Mouse (Mus musculus): ENCODE measurements around the gene Esrra. TPM values are rescaled to one million over a fixed set of nuclear protein-coding genes. Genes with fewer than 3 reads are reported as not detected.

The Esrra gene
- polyA plus RNA-seq (2015; fragmentation: Nextera tagmentation; extraction: Ambion mirVana), result 11.4 and 13.7 TPM in 2 replicates

DNA sequence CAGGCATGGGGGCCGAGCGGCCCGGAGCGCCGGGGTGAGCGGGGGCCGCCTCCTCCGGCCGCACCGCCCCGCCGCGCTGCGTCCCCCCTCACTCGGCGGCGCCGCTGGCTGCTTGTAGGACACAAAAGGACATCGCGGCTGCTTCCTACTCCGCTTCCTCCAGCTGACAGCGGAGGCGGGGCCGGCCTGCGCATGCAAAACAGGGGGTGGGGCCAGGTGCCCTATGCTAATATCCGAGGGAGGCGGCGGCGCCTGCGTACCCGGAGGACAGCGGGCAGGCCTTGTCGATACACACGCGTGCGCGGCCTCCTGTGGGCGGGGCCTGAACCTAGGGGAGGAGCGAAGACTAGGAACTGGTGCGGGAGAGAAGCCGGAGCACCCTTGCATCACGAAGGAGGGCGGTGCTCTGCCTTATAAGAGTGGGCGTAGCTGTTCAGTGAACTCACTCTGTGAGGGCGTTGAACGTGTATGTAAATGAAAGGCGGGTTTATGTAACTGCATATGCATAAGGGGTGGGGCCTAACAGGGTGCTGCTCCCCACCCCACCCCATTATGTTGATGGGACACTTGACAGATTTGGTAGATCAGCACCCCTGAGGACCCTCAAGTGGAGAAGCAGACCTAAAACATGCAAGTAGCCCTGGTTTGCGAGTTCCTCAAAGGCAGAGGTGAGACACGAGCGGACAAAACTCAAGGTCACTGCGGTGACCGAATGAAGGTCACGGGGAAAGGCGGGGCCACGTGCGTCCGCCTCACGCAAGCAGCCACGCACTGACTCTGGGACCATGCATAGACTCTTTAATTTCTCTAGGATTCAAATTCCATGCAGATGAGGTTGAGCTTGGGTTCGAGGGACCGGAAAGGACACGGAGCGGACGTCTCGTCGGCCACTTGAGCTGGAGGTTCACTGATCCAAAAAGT lies at the start of gene Esrra:
TSS of gene Esrra (minus strand) at position 167 of the 921 bp plus-strand sequence.
- DNase-seq (ENCODE audit: low spot score), result peak; percentile 100

DNA sequence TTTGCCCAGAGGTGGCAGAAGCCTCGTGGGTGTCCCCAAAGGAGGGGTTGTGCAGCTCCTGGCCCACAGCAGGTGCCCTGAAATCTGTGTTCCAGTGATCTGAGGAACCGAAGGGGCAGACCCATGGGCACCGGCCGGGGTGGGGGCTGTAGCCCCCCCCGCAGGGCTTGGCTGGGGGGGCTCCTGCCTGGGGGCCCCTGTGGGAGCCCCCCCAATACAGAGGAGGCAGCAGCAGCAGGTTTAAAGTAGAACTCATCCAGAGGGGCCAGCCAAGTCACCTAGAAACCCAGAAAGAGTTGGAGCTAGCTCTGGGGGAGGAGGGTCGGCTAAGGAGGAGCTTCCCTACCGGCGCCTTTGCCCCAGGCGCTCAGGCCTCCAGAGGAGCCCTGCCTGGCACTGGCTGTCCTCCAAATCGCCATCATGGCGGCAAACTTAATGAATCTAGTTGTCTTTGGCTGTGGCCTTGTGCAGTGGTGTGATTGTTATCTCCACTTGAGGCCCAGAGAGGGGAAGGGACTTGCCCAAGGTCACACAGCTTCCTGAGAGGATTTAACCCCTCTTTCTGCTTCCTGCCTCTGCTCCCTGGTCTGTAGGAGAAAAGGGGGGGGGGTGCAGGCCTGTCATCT lies 49.0 kb upstream of the Esrra start:
- DNase-seq (ENCODE audit: low spot score), result no peak

DNA sequence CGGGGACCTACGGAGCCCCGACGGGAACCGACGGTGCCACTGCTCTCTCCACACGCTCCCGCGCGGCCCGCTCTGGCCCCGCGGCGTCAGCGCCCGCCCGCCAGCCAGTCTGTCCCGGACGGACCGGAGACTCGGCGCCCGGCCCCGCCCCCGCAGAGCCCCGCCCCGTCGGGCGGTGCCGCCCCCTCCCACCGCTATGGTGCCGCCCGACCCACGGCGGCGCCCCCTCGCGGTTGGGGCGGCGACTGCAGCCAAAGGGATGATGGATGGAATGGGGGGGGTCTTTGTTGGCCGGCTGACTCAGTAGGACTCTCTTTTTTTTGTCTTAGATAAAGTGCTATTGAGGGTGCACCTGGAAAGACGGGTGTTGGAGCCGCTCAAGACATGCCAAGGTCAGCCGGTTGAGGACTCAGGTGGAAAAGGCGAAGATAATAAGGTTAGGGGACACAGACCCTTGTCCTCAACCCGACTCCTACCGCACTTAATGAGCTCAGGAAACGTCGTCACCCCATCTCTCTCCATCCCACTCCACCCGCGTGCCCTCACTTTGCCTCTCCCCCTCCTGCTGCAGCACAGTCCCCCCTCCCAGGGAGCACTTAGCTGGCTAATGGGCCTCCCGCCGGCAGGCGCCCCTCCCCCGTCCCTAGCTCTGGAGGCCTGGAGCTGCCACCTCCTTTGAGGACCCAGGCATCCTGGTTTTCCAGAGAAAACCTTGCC lies 48.2 kb upstream of the Esrra start:
- peak; percentile 77 for DNase-seq (ENCODE audit: low spot score)

DNA sequence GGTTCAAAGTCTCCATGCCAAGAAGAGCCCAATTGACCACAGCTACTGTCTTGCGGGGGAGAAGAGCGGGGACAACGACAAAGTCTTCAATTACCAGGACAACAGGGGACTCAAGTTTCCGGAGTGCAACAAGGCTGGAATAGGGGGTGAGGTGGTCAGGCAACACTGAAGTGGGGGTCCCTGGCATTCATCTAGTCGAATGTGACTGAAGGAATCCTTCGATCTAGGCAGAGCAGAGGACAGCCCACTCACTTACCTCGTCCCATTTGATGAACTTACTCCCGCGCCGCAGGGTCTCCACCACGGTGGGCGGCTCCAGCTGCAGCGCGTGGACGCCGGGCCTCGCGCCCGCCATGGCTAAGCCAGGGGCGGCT lies 47.7 kb upstream of the Esrra start:
- no peak for DNase-seq (ENCODE audit: low spot score)

DNA sequence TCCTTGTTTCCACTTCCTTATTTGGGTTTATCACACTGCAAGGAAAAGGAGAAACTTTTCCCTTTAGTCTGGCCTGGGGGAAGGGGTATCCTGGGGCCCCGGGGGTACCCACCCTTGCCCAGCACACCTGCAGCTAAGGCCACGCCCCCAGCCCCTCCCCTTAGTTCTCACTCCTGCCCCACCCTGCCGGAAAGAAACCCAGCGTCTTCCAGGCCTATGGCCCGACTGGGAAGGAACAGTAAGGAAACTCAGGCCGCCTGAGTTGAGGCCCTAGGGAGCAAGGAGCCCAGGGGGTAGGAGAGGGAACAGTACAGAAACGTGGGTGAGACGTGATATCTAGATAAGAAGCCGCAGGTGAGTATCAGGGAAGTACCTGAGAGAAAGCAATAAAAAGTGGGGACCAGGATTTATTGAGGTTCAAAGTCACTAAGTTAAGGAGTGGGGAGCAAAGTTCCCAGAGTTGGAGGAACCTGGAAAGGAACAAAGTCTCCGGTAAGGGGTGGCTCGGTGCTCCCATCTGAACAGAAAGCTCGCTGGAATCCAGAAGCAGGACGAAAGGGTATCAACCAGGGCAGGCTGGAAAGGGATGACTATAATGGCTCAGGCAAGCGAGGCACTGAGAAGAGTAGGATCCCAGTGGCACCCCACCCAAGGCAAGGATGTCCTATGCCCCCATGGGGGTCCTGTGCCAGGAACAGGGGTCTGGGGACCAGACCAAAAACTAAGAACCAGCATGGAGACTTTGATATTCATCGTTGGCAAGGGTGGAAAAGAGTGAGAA lies 47.1 kb upstream of the Esrra start:
- DNase-seq (ENCODE audit: low spot score), result peak; percentile 29

DNA sequence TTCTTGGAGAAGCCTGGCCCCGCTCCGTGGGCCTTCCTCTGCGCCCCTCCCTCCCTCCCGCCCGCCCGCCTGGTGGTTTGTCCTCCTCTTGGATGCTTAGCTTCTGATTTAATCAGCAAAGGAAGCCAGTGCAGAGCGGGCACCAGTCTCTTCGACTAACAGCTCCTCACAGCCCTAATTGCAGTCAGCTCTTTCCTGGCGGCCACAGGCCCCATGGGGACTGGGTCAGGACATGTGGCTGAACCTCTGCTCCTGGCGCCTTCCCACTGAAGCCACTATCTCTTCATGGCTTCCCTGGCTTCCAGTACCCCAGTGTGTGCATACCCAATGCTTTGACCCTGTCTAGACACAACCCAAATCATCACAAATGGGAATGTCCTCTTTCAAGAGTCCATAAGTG lies 34.8 kb upstream of the Esrra start:
- no peak for DNase-seq (ENCODE audit: low spot score)

DNA sequence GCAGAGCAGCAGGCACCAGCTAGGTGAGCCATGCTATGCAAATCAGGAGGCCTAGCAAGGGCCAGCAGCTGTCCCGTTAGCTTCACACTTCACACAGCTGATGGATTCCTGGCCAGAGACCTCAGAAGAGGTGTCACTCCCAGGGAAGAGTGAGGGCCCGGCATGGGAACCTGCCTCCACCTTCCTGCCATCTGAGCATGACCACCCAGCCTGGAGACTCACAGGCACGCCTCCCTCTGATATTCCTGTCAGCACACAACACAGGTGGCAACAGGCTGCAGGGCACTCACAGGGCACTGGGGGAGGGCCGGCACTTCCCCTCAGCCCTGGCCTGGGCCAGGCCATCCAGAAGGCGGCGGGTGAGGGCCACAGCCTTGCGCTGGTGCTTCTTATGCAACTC lies 33.8 kb upstream of the Esrra start:
- no peak for DNase-seq (ENCODE audit: low spot score)

DNA sequence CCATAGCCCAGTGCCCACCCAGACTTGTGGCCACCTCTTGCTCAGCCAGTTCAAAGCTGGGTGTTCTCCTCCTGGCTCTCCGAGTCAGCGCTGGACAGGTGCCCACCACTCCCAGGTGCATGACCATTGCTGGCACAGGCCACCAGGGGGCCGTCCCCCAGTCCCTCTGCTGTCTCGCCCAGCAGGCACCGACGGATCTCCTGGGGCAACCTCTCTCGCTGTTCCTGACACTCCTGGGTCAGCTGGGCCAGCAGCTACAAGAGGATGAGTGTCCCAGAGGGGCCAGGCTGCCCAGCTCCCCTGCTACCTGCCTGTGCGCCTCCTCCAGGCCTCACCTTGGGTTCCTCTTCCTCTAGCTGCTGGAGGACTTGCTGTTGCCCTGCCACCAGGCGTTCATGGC lies 32.4 kb upstream of the Esrra start:
- peak; percentile 15 for DNase-seq (ENCODE audit: low spot score)

DNA sequence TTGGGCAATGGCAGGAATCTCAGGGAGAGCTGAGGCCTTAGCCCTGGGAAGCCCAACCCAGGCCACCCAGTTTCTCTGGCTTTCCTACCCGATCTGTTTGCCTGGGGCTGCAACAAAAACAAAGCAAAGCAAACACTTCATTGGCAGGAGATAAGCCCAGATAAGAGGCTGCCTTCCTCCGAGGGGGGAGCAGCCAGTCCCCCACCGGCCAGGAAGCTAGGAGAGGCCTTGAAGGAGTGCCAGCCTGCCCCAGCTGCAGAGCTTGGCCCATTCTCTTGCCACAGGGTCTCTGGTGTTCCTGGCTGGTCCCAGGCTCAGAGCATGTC lies 31.1 kb upstream of the Esrra start:
- peak; percentile 42 for DNase-seq (ENCODE audit: low spot score)

DNA sequence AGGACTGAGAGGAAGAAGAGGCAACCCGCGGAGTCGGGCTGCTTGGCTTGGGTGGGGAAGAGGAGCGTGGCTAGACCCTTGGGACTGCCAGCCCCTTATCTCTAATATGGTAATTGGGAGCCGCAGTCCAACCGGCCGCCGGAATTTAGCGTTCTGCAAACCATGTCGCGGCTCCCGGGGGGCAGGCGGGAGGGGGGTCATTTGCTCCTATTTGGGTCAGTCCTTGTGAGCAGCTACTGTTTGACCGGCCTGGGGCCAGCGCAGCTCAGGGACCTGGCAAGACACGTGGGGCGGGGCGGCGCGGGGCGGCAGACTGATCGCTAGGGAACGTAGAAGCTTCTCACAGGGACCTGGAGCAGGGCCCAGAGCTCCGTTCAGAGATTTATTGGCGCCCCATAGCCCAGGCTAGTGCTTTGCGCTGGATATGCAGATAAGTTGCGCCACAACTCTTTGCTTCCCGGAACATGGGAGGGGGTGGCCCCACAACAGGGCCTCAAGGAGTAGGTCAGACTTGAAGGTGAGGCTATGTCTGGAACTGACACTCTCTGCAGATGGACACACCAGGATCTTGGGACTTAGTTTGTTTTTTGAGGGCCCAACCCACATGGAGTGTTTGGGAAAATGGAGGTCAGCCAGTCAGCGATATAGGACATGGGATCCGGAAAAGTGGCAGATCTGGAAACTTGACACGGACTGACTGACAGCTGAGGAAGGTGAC lies 30.5 kb upstream of the Esrra start:
- peak; percentile 31 for DNase-seq (ENCODE audit: low spot score)

DNA sequence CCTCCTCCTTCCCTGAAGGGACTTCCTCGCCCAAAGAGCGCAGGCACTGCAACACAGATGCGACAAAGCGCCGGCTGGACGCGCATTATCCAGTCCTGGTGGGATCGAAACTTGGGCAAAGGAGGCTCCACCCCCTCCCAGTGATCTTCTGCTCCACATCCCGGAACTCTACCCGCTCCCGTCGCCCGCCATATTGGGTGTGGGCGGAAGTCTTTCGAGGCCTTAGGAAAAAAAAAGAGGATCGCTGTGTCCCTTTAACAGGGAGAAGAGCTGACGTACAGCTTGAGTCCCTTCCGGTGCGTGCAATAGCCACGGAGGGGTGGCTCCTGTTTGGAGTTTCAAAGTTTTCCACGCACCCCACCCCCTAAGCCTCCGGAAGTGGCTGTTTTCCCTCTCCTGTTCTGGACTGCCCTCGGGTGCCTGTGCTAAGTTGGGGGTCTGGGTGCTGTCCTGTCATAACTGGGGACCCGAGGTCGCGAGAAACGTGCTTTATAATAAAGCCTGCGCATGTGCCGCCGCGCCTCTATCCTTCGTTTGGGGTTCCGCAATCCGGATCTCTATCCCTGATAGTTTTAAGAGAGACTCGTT lies 29.9 kb upstream of the Esrra start:
- peak; percentile 80 for DNase-seq (ENCODE audit: low spot score)

DNA sequence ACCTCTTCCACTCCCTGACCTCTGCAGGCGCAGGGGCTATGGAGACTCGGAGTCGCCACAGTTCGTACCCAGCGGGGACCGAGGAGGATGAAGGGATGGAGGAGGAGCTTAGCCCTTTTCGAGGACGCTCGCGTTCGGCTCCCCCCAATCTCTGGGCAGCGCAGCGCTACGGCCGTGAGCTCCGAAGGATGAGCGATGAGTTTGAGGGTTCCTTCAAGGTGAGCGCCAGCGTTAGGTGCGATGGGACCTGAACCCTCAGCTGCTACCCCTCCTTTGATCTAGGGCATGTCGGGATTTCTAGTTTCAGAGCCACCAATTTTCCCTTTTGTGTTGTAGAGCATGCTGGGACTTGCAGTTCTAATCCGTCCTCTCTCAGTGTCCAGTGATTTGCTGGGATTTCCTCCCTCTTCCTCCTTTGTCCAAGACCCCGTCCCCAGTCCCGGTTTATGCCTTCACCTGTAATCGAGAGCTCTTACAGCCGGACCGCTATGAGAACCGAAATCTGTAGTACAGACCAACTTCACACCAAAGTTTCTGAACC lies 29.1 kb upstream of the Esrra start:
- DNase-seq (ENCODE audit: low spot score), result peak; percentile 61

DNA sequence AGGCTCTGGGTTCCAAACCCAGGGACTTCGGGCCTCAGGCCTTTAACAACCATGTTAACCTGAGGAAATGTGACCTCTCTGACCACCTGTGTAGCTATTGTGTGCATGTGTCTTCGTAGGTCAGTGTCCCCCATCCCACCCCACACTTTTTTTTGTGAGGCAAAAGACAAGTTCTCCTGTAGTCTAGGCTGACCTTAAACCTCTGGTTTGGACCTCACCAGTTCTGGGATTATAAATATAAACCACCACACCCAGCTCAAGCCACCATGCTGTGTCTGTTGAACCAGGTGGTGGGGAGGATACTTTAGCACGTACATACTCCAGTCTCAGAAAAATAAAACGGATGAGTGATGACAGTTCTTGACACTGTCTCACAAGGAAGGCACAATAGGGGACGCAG lies 28.3 kb upstream of the Esrra start:
- DNase-seq (ENCODE audit: low spot score), result no peak

DNA sequence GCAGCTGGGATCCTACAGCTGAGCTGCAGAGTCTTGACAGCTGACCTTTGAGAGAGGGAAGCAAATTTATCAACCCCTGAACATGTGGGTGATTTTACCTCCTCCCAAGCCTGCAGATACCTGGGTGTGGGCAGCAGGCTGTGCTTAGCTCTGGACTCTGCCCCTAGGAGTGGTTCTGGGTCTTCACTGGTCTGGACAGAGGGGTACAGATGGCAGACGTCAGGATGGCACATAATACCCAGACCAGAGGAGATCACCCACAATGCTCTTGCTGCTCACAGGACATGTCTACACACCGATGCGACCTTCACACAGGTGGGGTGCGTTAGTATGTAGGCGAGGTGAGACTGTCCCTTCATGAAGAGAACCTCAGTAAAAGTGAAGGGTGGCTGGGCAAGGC lies 27.9 kb upstream of the Esrra start:
- no peak for DNase-seq (ENCODE audit: low spot score)

DNA sequence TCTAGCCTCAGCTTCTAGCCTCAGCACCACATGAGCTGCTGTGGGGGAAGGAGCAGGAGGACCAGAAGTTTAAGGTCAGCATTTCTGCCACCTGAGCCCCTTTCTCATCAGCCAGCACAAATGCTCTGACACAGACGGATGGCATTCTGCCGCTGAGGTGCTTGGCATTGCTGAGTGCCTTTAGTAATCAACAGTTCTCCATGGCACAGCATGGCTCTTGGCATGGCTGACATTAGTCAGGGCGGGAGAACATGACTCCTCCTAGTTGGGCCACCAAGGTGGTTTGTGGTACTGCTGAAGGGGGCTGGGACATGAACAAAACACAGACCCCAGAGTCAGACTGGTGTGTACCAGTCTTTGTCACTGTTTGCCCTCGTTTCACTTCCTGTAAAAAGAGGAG lies 26.6 kb upstream of the Esrra start:
- no peak for DNase-seq (ENCODE audit: low spot score)

DNA sequence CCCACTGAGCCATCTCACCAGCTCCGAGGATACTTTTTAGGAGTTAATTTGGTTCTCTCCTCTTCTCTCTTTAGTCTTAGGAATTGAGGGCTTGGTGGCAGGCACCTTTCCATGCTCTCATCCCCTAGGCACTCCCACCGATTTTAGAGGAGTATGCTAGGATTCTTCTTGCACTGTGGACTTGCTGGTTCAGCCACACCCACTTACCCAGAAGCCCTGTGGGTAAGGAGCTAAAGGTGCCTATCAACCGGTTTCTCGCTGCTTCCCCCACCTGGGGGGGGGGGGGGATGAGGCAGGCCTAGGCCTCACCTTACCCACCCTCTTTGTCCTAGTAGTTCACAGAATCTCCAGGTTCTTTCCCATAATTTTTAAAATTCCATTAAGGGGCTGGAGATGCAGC lies 26.1 kb upstream of the Esrra start:
- no peak for DNase-seq (ENCODE audit: low spot score)

DNA sequence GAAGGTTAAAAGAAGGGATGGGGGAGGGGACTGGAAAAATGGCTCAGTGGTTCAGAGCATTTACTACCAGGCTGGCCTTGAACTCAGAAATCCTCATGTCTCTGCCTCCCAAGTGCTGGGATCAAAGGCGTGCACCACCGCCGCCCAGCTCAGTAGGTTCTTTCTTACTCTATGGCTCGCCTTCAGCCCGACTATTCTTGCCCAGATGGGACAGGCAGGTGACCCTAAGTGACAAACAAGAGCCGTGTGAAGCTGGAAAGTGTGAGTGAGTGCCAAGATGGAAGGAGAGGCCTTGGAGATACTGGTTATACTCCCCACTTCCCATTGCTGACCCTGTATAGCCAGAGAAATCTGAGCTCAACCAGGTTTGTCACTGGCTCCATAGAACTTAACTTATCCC lies 22.1 kb upstream of the Esrra start:
- no peak for DNase-seq (ENCODE audit: low spot score)

DNA sequence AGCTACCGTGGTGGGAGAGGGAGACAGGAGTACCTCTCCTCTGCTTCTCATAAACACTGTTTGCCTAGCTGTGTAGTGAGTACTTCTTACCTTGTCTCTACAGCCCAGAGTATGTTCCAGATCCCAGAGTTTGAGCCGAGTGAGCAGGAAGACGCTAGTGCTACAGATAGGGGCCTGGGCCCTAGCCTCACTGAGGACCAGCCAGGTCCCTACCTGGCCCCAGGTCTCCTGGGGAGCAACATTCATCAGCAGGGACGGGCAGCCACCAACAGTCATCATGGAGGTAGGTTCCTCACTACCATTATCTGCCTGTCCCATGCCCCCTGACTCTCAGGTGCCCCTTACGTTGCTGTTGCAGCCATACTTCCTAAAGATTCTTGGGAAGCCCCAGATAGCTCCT lies 21.2 kb upstream of the Esrra start:
- no peak for DNase-seq (ENCODE audit: low spot score)

DNA sequence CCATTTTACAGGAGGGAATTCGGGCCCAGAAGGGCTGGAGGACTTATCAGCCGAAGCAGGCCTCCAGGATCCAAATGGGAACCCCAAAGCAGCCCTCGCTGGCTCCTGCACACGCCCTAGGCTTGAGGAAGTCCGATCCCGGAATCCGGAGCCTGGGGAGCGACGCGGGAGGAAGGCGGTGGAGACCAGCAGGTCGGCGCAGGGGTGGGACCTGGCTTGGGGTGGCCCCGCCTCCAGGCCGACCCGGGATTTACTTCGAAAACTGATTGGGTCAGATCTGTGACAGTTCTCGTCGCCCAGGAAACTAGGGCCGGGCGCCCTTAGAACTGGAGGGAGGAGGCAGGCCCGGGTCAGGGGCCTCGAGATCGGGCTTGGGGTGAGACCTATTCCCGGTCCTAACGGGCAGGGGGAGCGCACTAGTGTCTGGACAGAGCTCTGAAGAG lies 20.7 kb upstream of the Esrra start, which contains the start of gene Gpr137:
TSS of gene Gpr137 (minus strand) at position 232 of the 443 bp plus-strand sequence.
- peak; percentile 92 for DNase-seq (ENCODE audit: low spot score)

All from thymus, postnatal 0 days (tissue).